Comparison of ENCODE assay signal across 13 mouse cellular contexts in the genomic region with DNA sequence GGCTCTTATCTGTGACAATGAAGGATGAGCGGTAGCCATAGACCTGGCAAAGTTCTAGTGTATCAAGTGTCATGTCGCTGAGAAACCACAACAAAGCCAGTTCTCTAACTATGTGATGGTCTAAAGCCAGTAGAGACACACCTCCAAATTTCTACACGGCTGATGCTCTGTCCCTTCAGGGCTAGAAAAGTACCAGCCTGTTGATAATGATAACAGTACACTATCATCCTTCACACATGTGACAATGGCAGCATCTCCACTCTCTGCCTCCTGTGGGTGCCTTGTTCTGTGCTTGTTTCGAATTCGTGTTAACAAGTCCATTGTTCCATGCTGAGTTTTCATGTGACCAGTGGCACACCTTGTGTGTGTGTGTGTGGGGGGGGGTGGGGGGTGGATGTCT.
"Had no signal": no experiment of that assay in that cellular context is flagged by ENCODE, and none has a peak within 500 bp of the region (broad histone marks: within the 10 kb centered on the region; RNA-seq: fewer than 3 reads in every experiment).

No protein-coding gene starts in this region.

- DNase-seq: kidney, adult 2 months; kidney, postnatal 4 days; left cerebral cortex, postnatal 4 days; right cerebral cortex, adult 18-20 months; spleen, adult 18-20 months; thymus, adult 18-20 months; thymus, postnatal 14 days had no signal

- H3K4me1 ChIP-seq: intestine, embryonic 15.5 days had no signal

- H3K36me3 ChIP-seq: intestine, embryonic 15.5 days; limb, embryonic 13.5 days; midbrain, embryonic 12.5 days; neural tube, embryonic 15.5 days had no signal

- H3K27me3 ChIP-seq: intestine, embryonic 15.5 days; limb, embryonic 13.5 days; midbrain, embryonic 12.5 days; neural tube, embryonic 15.5 days had no signal

- H3K9ac ChIP-seq: intestine, embryonic 15.5 days; limb, embryonic 13.5 days; midbrain, embryonic 12.5 days; neural tube, embryonic 15.5 days had no signal

- H3K27ac ChIP-seq: intestine, embryonic 15.5 days; layer of hippocampus, adult 2 months; limb, embryonic 13.5 days; midbrain, embryonic 12.5 days; neural tube, embryonic 15.5 days had no signal

- H3K4me2 ChIP-seq: intestine, embryonic 15.5 days; limb, embryonic 13.5 days; liver, embryonic 11.5 days; midbrain, embryonic 12.5 days; neural tube, embryonic 15.5 days had no signal

- H3K4me3 ChIP-seq: intestine, embryonic 15.5 days; layer of hippocampus, adult 2 months; limb, embryonic 13.5 days; midbrain, embryonic 12.5 days; neural tube, embryonic 15.5 days had no signal

- H3K9me3 ChIP-seq: intestine, embryonic 15.5 days; limb, embryonic 13.5 days; neural tube, embryonic 15.5 days had no signal

- ATAC-seq: intestine, embryonic 15.5 days had no signal
